Mouse (Mus musculus): ENCODE measurements around the gene Btg1. TPM values are rescaled to one million over a fixed set of nuclear protein-coding genes. Genes with fewer than 3 reads are reported as not detected.

The Btg1 gene
- 25.0 and 42.9 TPM in 2 replicates for polyA plus RNA-seq (2012; rRNA removed)

- Histone ChIP-seq H3K4me3 (replicated peaks; ENCODE audit: extremely low read depth, low read depth, low read length) (peak within 1 kb of the TSS; percentile 90), H3K4me1 (ENCODE audit: control insufficient read depth, insufficient read depth, low read length) (peaks cover 5% of the 10 kb centered on the region)
- no peak for TF ChIP-seq CTCF (IDR thresholded peaks at IDR 0.05; ENCODE audit: insufficient read depth, low read length)
- TF ChIP-seq POLR2A (IDR thresholded peaks at IDR 0.05; ENCODE audit: borderline replicate concordance, extremely low read depth, low read depth, low read length) = peak; percentile 100
- WGBS = under 1% methylated on average over 37 of the region's 37 CpGs
- peak; percentile 99 for DNase-seq
Observed at GRCm38 (mm10) chr10:96616709-96617116, at the start of gene Btg1. Gene Btg1, plus strand, starts transcription at chr10:96617006.

DNA sequence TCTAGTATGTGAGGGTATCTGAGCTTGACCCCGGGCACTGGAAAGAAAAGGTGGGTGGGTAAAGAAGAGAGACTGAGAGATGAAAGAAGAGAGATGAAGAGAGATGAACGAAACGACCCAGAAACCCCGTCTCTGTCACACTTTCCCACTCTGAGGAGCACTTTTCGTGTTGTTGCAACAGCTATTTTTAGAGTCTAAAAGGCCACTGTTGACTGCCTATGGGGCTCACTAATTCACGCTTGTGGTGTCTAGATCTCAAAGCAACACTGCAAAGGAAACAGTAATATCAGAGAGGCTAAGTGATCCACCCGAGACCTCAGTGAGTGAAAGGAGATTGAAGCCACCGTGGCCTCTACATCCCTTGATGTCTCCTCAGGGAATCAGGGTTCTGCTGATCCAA lies 47.3 kb upstream of the Btg1 start:
- DNase-seq = no peak
- H3K4me3 ChIP-seq (replicated peaks; ENCODE audit: extremely low read depth, low read depth, low read length) = no peak overlapping the region
- WGBS = 66% methylated on average over 8 of the region's 8 CpGs

GRCm38 (mm10) chr10:96571176-96571575 lies 45.6 kb upstream of the Btg1 start:
- Histone ChIP-seq H3K4me1 (ENCODE audit: control insufficient read depth, insufficient read depth, low read length) (no peaks in the 10 kb centered on the region), H3K4me3 (replicated peaks; ENCODE audit: extremely low read depth, low read depth, low read length) (no peak overlapping the region)
- DNase-seq = no peak
- no peak for TF ChIP-seq CTCF (IDR thresholded peaks at IDR 0.05; ENCODE audit: insufficient read depth, low read length)
- WGBS = 55% methylated on average over 4 of the region's 4 CpGs

More for the DNA sequence above, 47.3 kb upstream of the Btg1 start:
- TF ChIP-seq POLR2A (IDR thresholded peaks at IDR 0.05; ENCODE audit: borderline replicate concordance, extremely low read depth, low read depth, low read length) (no peak), CTCF (IDR thresholded peaks at IDR 0.05; ENCODE audit: insufficient read depth, low read length) (no peak)
- H3K4me1 ChIP-seq (ENCODE audit: control insufficient read depth, insufficient read depth, low read length) = no peaks in the 10 kb centered on the region

DNA sequence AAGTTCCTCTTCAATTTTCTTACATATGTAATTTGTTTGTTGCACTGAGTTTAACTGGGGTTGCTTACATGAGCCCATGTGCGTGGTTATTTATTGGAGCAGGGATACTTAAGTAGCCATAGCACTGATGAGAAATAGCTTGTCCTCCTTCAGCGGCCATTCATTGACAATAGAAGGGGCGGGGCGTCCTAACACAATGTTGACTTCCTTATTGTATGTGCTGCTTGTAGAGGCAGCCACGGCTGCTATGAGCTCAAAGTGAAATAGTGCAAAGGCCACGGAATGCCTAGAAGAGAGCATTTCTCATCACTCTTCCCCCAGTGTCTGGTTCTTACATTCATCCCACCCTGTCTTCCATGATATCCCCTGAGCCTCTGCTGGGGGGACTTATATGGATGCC lies 42.0 kb upstream of the Btg1 start:
- Histone ChIP-seq H3K4me3 (replicated peaks; ENCODE audit: extremely low read depth, low read depth, low read length) (no peak overlapping the region), H3K4me1 (ENCODE audit: control insufficient read depth, insufficient read depth, low read length) (no peaks in the 10 kb centered on the region)
- WGBS = 64% methylated on average over 6 of the region's 6 CpGs
- DNase-seq = no peak
- TF ChIP-seq POLR2A (IDR thresholded peaks at IDR 0.05; ENCODE audit: borderline replicate concordance, extremely low read depth, low read depth, low read length) (no peak), CTCF (IDR thresholded peaks at IDR 0.05; ENCODE audit: insufficient read depth, low read length) (no peak)

GRCm38 (mm10) chr10:96575338-96575737 lies 41.5 kb upstream of the Btg1 start:
- no peak for DNase-seq
- WGBS = 82% methylated on average over 5 of the region's 5 CpGs
- Histone ChIP-seq H3K4me1 (ENCODE audit: control insufficient read depth, insufficient read depth, low read length) (no peaks in the 10 kb centered on the region), H3K4me3 (replicated peaks; ENCODE audit: extremely low read depth, low read depth, low read length) (no peak overlapping the region)
- no peak for TF ChIP-seq POLR2A (IDR thresholded peaks at IDR 0.05; ENCODE audit: borderline replicate concordance, extremely low read depth, low read depth, low read length)
- TF ChIP-seq CTCF (IDR thresholded peaks at IDR 0.05; ENCODE audit: insufficient read depth, low read length) = no peak

- DNase-seq = no peak
- TF ChIP-seq POLR2A (IDR thresholded peaks at IDR 0.05; ENCODE audit: borderline replicate concordance, extremely low read depth, low read depth, low read length) (no peak), CTCF (IDR thresholded peaks at IDR 0.05; ENCODE audit: insufficient read depth, low read length) (no peak)
- 79% methylated on average over 5 of the region's 5 CpGs for WGBS
Observed at GRCm38 (mm10) chr10:96578924-96579323, 37.9 kb upstream of the Btg1 start.

DNA sequence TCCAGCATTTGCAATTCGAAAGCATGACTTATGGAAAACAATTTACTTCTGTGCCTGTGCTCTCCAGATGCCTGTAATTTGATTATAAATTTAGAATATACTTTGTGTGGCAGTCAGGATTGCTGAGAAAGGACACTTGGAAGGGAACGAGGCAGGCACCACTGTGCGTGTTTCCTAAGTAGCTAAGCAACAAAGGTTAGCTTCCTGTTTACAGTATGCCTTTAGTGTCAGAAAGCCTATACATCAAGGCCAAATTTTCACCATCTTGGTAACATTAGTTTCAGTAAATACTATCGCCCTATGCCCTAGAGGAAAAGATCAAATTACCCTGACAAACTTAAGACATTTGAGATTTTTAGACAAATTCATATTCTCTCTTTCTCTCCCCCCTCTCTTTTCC lies 37.4 kb upstream of the Btg1 start:
- DNase-seq = no peak
- H3K4me1 ChIP-seq (ENCODE audit: control insufficient read depth, insufficient read depth, low read length) = no peaks in the 10 kb centered on the region
- WGBS = 53% methylated on average over 4 of the region's 4 CpGs
- TF ChIP-seq POLR2A (IDR thresholded peaks at IDR 0.05; ENCODE audit: borderline replicate concordance, extremely low read depth, low read depth, low read length) = no peak
- TF ChIP-seq CTCF (IDR thresholded peaks at IDR 0.05; ENCODE audit: insufficient read depth, low read length) = no peak
- no peak overlapping the region for H3K4me3 ChIP-seq (replicated peaks; ENCODE audit: extremely low read depth, low read depth, low read length)

More at GRCm38 (mm10) chr10:96578924-96579323, 37.9 kb upstream of the Btg1 start:
- H3K4me3 ChIP-seq (replicated peaks; ENCODE audit: extremely low read depth, low read depth, low read length) = no peak overlapping the region
- H3K4me1 ChIP-seq (ENCODE audit: control insufficient read depth, insufficient read depth, low read length) = no peaks in the 10 kb centered on the region

DNA sequence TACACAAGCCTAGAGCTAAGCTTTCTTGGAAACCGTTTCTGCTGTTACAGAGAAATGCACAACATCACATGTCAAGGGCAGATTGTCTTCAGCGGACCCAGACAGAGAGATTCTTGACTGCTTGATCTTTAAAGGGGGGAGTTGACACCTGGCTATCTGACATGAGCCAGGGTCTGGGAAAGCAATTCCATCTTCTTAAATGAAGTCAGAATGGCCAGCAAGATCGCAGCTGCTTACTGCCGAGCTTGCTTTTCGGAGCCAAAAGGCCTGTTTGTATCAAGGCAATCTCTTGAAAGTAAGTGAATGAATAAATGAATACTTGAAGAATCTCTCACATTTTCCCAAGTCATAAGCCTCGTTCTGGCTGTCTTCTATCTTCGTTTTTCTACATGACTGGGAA lies 36.6 kb upstream of the Btg1 start:
- no peak for DNase-seq
- no peaks in the 10 kb centered on the region for H3K4me1 ChIP-seq (ENCODE audit: control insufficient read depth, insufficient read depth, low read length)
- TF ChIP-seq POLR2A (IDR thresholded peaks at IDR 0.05; ENCODE audit: borderline replicate concordance, extremely low read depth, low read depth, low read length) (no peak), CTCF (IDR thresholded peaks at IDR 0.05; ENCODE audit: insufficient read depth, low read length) (no peak)
- no peak overlapping the region for H3K4me3 ChIP-seq (replicated peaks; ENCODE audit: extremely low read depth, low read depth, low read length)
- 86% methylated on average over 7 of the region's 7 CpGs for WGBS

DNA sequence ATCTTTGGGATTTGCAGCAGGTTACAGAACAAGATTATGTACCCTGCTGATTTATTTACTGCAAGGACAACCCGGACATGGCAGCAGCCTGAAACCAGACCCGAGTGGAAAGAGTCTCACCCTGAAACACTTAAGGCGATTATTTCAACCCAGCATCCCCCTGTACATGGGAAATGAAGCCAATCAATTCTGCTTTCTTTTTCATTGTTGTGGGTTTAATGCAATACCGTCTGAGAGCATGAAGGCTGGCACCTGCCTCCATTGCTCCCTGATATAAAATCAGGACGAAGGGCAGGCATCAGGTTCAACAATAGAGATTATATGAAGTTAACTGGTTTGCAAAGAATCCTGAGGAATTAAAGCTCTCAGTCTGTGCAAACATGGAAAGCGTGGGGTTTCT lies 35.6 kb upstream of the Btg1 start:
- H3K4me3 ChIP-seq (replicated peaks; ENCODE audit: extremely low read depth, low read depth, low read length) = no peak overlapping the region
- H3K4me1 ChIP-seq (ENCODE audit: control insufficient read depth, insufficient read depth, low read length) = no peaks in the 10 kb centered on the region
- no peak for TF ChIP-seq CTCF (IDR thresholded peaks at IDR 0.05; ENCODE audit: insufficient read depth, low read length)
- no peak for TF ChIP-seq POLR2A (IDR thresholded peaks at IDR 0.05; ENCODE audit: borderline replicate concordance, extremely low read depth, low read depth, low read length)
- WGBS = 70% methylated on average over 6 of the region's 6 CpGs
- DNase-seq = no peak

DNA sequence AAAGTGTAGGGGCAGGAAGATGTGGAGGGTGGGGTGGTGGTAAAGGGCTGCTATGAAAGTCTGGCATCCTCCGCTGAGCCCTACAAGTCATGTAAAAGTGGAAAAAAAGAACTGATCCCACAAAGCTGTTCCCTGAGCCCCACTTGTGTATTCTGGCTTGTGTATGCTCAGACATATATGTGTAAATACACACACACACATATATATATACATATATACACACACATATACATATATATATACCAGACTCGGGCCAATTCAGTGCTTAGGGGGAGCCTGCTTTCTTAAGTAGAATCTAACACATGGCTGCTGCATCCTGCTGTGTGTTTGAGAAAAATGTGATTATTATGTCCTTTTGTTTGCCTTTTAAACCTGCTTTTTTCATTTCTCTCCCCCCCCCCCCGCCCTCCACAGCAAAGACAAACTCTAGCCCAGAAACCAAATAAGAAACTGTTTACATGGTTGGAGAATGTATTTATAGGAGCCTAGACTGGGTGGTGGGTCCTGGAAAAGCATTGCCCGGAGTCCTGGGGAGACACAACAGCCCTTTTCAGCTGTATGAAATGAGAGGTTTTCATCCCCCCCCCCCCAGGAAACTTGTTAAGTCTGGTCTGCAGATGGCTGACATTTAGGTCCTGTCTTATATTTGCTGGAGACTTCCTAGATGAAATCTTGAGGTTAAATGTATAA lies 30.5 kb upstream of the Btg1 start:
- WGBS = 62% methylated on average over 4 of the region's 4 CpGs

More for the DNA sequence above, 30.5 kb upstream of the Btg1 start:
- Histone ChIP-seq H3K4me3 (replicated peaks; ENCODE audit: extremely low read depth, low read depth, low read length) (no peak overlapping the region), H3K4me1 (ENCODE audit: control insufficient read depth, insufficient read depth, low read length) (no peaks in the 10 kb centered on the region)
- DNase-seq = no peak
- TF ChIP-seq CTCF (IDR thresholded peaks at IDR 0.05; ENCODE audit: insufficient read depth, low read length) = no peak
- no peak for TF ChIP-seq POLR2A (IDR thresholded peaks at IDR 0.05; ENCODE audit: borderline replicate concordance, extremely low read depth, low read depth, low read length)
